Mouse (Mus musculus) CD4-positive, CD25-positive, alpha-beta regulatory T cell, adult 4 months (primary cell): ENCODE measurements around the gene Cers4. TPM values are rescaled to one million over a fixed set of nuclear protein-coding genes. Genes with fewer than 3 reads are reported as not detected.

Source experiments
- polyA plus RNA-seq, 2 experiments: library from polyadenylated mRNA; unstranded; fragments of 100-300 nt; shearing (Covaris generic); gene quantifications; one replicate each; pipeline ENCODE4 v1.2.1; 2017

Cers4 gene
- polyA plus RNA-seq, 2 experiments from 2014 or later, result 84.6 to 113 TPM

Other genes with a start within 250 kb of the Cers4 start
- 1 to 10 TPM; 7.2 to 9.6 TPM for gene Tgfbr3l, start 244.8 kb upstream of the Cers4 start, polyA plus RNA-seq
- 10 to 100 TPM; 12.8 TPM for gene Snapc2, start 239.9 kb upstream of the Cers4 start, polyA plus RNA-seq
- not detected for gene Ctxn1, start 233.8 kb upstream of the Cers4 start, polyA plus RNA-seq
- 100 to 1,000 TPM in 1 of 2 experiments, 10 to 100 TPM in 1; 75.2 to 122 TPM for gene Timm44, start 217.1 kb upstream of the Cers4 start, polyA plus RNA-seq
- 10 to 100 TPM; 12.2 to 12.5 TPM for gene Ccl25, start 167.8 kb upstream of the Cers4 start, polyA plus RNA-seq
- gene Elavl1, start 167.6 kb upstream of the Cers4 start, polyA plus RNA-seq, result 10 to 100 TPM; 20.4 to 38.9 TPM
- gene Zfp958, start 120.1 kb downstream of the Cers4 start, polyA plus RNA-seq, result 10 to 100 TPM; 13.1 to 17.7 TPM